Mouse (Mus musculus) megakaryocyte-erythroid progenitor cell, adult 5 weeks (primary cell): ENCODE data around the gene Mbnl3. TPM values are rescaled to one million over a fixed set of nuclear protein-coding genes. Genes with fewer than 3 reads are reported as not detected.

Experiments used
- polyA plus RNA-seq: library from polyadenylated mRNA; stranded (reverse); fragments of >175 nt; gene quantifications from 2 replicates; pipeline ENCODE4 v1.2.3, GENCODE M21; 2012

Gene Mbnl3
- 2.2 and 2.5 TPM in 2 replicates for polyA plus RNA-seq

GRCm38 (mm10) chrX:51206432-51206831 lies at the start of gene Mbnl3:
Gene Mbnl3, minus strand, starts transcription at chrX:51206532.

Other genes with a start within 250 kb of the Mbnl3 start
- 1.1 and 1.3 TPM in 2 replicates for gene Rap2c, start 188.5 kb downstream of the Mbnl3 start, polyA plus RNA-seq